Mouse (Mus musculus): ENCODE data around the gene Gm11627. TPM values are rescaled to one million over a fixed set of nuclear protein-coding genes. Genes with fewer than 3 reads are reported as not detected.

Gm11627 gene
- polyA plus RNA-seq, 1 experiment from 2014 or later = 5.3 TPM

DNA sequence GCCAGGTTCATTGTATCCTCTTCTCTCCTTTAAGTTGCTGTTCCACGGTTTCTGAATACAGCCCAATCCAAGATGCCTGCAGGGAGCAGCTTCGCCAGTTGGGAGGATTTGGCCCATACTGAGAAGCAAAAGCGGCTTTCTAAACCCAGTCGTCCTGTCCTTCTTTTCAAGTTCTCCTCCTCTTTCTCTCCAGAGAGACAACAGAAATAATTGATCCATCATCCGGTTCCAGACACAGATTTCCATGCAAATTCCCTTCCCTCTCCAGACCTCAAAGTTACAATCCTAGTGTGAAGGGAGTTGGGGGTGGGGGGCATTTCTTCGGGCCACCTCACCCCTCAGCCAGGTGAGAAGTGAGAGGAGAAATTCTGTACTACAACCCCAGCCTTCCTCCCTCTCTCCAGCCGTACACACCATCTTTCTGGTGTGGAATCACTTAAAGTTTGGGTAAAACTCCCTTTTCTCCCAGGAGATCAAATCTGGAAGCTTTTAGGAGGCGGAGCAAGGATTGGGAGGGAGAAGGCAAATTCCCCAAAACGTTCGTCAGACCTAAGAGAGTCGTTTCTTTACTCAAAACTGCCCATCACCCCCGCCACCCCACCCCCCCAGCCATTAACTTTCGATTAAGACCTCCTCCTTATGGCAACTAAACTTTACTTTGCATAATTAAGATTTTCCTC, 23.7 kb upstream of the Gm11627 start:
- peaks cover 4% of the 10 kb centered on the region; the same call in 1 of the 2 replicates for H3K36me3 ChIP-seq
- H3K4me3 ChIP-seq (replicated peaks) = peak overlapping the region; percentile 97
- ATAC-seq (ENCODE audit: insufficient number of reproducible peaks, insufficient read depth, low FRiP score, low TSS enrichment, low read depth) = no peak
- peak overlapping the region; percentile 100 for H3K27ac ChIP-seq
- H3K4me1 ChIP-seq (replicated peaks) = peaks cover 16% of the 10 kb centered on the region; the same call in 1 of the 2 replicates
- peak overlapping the region; percentile 63 for H3K9ac ChIP-seq (replicated peaks)
- H3K4me2 ChIP-seq = peak overlapping the region; percentile 74
- no peaks in the 10 kb centered on the region for H3K9me3 ChIP-seq
- H3K27me3 ChIP-seq = 0 out of 2 replicates have a peak, but pooled peaks cover 3% of the 10 kb centered on the region
- WGBS = under 1% methylated on average over 13 of the region's 13 CpGs

DNA sequence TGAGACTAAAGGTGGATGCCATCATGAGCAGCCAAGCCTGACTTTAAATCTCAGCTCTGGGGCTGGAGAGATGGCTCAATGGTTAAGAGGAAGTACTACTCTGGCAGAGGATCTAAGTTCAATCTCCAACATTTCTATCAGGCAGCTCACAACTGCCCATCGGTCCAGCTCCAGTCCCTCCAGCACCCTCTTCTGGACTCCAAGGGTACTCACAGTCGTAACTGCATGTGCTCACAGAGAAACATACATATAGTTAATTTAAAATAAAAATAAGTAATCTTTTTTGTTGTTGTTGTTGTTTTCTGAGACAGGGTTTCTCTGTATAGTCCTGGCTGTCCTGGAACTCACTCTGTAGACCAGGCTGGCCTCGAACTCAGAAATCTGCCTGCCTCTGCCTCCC, 20.7 kb upstream of the Gm11627 start:
- no peak for ATAC-seq (ENCODE audit: insufficient number of reproducible peaks, insufficient read depth, low FRiP score, low TSS enrichment, low read depth)
- Histone ChIP-seq H3K4me2 (no peak overlapping the region), H3K4me1 (replicated peaks) (peaks cover 34% of the 10 kb centered on the region), H3K9me3 (no peaks in the 10 kb centered on the region), H3K4me3 (replicated peaks) (no peak overlapping the region), H3K27ac (no peak overlapping the region), H3K36me3 (no peaks in the 10 kb centered on the region), H3K27me3 (0 out of 2 replicates have a peak, but pooled peaks cover 3% of the 10 kb centered on the region), H3K9ac (replicated peaks) (no peak overlapping the region)
- WGBS = 90% methylated on average over 3 of the region's 3 CpGs

DNA sequence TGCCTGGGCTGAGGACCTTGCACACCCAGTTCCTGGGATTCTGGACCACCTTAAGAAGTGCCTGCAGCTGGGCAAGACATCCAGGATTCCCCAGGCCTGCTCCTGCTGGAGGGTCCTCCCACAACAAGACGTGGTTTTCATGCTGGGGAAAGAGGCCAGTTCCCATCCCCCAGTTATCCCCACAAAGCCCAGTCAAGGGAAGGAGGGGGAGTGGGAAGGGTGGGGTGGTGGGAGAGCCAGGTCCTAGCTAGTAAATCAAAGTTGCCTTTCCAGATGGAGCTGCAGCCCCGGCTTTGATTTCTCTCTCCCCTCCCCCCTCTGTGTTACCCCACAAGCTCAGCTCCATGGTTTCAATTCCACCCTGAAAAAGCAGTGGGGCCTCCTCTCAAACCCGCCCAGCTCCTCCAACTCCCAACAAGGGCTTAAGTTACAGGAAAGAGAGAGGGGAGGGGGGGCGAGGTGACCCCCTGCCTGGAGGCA, 16.1 kb upstream of the Gm11627 start:
- H3K4me1 ChIP-seq (replicated peaks) = peaks cover 25% of the 10 kb centered on the region
- peak; percentile 88 for ATAC-seq (ENCODE audit: insufficient number of reproducible peaks, insufficient read depth, low FRiP score, low TSS enrichment, low read depth)
- no peak overlapping the region for H3K4me3 ChIP-seq (replicated peaks)
- 0% methylated on average over 3 of the region's 4 CpGs for WGBS
- H3K9ac ChIP-seq (replicated peaks) = peak overlapping the region; percentile 34; the same call in 1 of the 2 replicates
- H3K9me3 ChIP-seq = no peaks in the 10 kb centered on the region
- H3K36me3 ChIP-seq = no peaks in the 10 kb centered on the region
- peak overlapping the region; percentile 44 for H3K4me2 ChIP-seq
- peak overlapping the region; percentile 97 for H3K27ac ChIP-seq
- H3K27me3 ChIP-seq = no peaks in the 10 kb centered on the region

DNA sequence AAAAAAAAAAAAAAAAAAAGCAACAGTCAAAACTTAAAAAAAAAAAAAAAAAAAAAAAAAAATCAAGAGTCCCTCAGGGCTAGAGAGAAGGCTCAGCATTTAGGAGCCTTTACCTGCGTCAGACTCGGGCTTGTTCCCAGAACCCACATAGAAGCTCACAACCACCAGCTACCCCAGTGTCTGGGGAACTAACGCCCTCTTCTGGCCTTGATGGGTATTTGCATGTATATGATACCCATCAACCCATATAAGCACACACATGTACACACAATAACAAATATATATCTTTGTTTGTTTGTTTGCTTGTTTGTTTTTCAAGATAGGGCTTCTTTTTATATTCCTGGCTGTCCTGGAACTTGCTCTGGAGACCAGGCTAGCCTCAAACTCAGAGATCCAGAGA, 8.3 kb upstream of the Gm11627 start:
- Histone ChIP-seq H3K36me3 (no peaks in the 10 kb centered on the region), H3K9ac (replicated peaks) (no peak overlapping the region), H3K27ac (no peak overlapping the region), H3K4me3 (replicated peaks) (no peak overlapping the region), H3K9me3 (peaks cover 11% of the 10 kb centered on the region; the same call in 1 of the 2 replicates), H3K4me1 (replicated peaks) (peaks cover 6% of the 10 kb centered on the region), H3K27me3 (peaks cover 3% of the 10 kb centered on the region; the same call in 1 of the 2 replicates), H3K4me2 (no peak overlapping the region)
- 86% methylated on average over 3 of the region's 3 CpGs for WGBS
- no peak for ATAC-seq (ENCODE audit: insufficient number of reproducible peaks, insufficient read depth, low FRiP score, low TSS enrichment, low read depth)

DNA sequence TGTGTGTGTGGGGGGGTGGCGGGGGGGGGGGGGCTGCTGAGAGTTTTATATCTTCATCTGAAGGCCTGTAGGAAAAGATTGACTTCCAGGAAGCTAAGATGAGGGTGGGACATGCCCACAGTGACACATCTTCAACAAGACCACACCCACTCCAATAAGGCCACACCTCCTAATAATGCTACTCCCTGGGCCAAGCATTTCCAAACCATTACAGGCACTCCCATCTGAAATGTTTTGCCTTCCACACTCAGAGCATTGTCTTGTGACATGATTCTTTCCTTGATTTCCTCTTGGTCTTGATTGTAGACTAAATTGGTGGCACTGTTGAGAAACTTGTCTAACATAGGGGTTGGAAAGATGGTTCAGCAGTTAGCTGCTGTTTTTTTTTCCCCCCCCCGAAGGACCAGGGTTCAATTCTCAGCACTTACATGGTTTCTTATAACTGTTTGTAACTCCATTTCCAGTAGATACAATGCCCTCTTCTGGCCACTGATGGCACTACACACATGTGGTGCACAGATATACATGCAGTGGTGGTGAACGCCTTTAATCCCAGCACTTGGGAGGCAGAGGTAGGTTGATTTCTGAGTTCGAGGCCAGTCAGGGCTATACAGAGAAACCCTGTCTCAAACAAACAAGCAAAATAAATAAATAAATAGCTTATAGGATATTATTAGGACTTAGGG, 7.3 kb upstream of the Gm11627 start:
- Histone ChIP-seq H3K4me3 (replicated peaks) (no peak overlapping the region), H3K27me3 (peaks cover 5% of the 10 kb centered on the region; the same call in 1 of the 2 replicates), H3K27ac (no peak overlapping the region), H3K4me2 (no peak overlapping the region), H3K4me1 (replicated peaks) (peaks cover 16% of the 10 kb centered on the region), H3K9ac (replicated peaks) (no peak overlapping the region), H3K9me3 (peaks cover 11% of the 10 kb centered on the region; the same call in 1 of the 2 replicates), H3K36me3 (no peaks in the 10 kb centered on the region)
- 85% methylated on average over 4 of the region's 4 CpGs for WGBS
- ATAC-seq (ENCODE audit: insufficient number of reproducible peaks, insufficient read depth, low FRiP score, low TSS enrichment, low read depth) = no peak

DNA sequence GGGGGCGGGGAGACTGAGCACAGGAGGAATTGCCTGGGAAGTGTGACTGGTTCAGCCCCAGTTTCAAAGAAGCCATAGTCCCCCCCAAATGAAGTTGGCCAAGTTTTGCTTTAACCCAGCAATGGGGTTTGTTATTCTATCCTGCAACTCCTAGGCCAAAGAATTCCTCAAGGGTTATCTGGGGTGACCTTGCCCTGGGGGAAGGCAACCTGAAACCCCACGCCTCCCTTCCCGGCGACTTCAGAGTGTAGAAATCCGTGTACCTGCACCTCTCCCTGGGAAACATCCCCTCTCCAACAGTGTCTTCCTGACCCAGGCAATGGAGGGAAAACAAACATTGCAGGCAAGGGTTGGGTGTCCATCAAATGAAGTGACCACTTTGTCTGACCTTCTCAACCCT, 3.5 kb upstream of the Gm11627 start:
- Histone ChIP-seq H3K9ac (replicated peaks) (no peak overlapping the region), H3K4me3 (replicated peaks) (no peak overlapping the region), H3K27ac (peak overlapping the region; percentile 82), H3K9me3 (peaks cover 11% of the 10 kb centered on the region; the same call in 1 of the 2 replicates), H3K36me3 (no peaks in the 10 kb centered on the region), H3K27me3 (peaks cover 5% of the 10 kb centered on the region; the same call in 1 of the 2 replicates), H3K4me1 (replicated peaks) (peaks cover 41% of the 10 kb centered on the region), H3K4me2 (peak overlapping the region; percentile 17; the same call in 1 of the 2 replicates)
- 20% methylated on average over 5 of the region's 5 CpGs for WGBS
- no peak for ATAC-seq (ENCODE audit: insufficient number of reproducible peaks, insufficient read depth, low FRiP score, low TSS enrichment, low read depth)

DNA sequence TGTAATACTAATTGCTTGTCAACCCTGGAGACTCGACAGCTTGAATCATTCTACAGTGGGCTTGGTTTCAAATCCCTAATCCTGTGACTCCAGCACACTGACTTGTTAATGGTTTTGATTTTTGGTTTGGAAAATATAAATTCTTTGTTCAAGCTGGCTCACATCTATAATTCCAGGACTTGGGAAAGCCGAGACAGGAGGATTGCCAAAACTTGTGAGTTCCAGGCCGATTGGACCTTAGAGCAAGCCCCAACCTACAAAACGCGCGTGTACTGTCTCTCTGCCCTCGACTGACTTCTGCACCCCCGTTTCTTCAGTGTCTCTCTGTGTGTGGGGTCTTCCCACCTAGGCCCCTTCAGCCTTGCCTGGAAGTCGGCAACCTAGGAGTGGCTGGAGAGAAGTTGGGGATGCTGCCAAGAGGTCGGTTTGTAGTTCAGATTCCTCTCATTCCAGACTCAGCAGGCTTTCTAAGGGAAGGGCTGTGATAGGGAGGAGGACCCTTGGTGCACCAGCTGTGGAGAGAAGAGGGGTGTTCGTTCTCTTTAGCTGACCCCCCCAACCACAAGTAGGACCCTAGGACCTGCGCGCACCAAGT, 2.9 kb upstream of the Gm11627 start:
- no peak for ATAC-seq (ENCODE audit: insufficient number of reproducible peaks, insufficient read depth, low FRiP score, low TSS enrichment, low read depth)
- 25% methylated on average over 13 of the region's 13 CpGs for WGBS
- Histone ChIP-seq H3K9me3 (peaks cover 11% of the 10 kb centered on the region; the same call in 1 of the 2 replicates), H3K36me3 (no peaks in the 10 kb centered on the region), H3K4me3 (replicated peaks) (no peak overlapping the region), H3K27me3 (peaks cover 5% of the 10 kb centered on the region), H3K4me1 (replicated peaks) (peaks cover 47% of the 10 kb centered on the region), H3K27ac (peak overlapping the region; percentile 82), H3K4me2 (peak overlapping the region; percentile 17; the same call in 1 of the 2 replicates), H3K9ac (replicated peaks) (no peak overlapping the region)

DNA sequence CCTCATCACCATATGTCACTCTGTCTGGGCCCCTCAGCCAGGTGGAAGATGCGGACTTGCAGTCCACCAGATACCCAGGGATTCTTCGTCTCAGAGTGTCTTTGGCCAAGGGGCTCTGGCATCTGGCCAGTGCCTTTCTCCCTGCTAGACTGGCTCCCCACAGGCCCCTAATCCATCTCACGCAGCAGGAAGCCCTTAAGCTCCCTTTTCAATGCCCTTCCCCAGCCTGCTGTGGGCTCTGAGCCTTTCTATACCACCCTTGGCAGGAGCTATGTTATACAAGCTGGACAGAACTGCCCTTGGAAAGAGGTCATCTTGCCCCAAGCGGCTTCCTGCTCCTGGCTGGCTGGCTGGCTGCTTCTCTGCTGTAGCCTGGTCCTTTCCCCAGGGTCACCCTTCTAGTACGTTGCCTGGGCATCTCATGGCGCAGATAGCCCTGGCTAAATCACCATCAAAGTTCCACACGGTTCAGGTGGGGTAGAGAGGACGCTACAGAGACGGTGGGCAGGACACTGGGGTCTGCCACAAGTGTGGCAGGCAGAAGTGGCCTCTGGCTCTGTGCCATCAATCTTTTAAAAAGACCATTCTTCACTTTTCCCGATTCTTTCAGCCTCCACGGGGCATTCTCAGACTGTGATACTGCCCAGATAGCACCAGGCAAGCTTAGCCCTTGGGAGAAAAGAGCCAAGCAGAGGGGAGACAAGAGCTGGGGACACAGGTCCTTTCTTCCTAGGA, 2.2 kb upstream of the Gm11627 start:
- Histone ChIP-seq H3K36me3 (no peaks in the 10 kb centered on the region), H3K4me3 (replicated peaks) (no peak overlapping the region), H3K4me2 (no peak overlapping the region), H3K9ac (replicated peaks) (no peak overlapping the region; the same call in 1 of the 2 replicates), H3K27me3 (peaks cover 5% of the 10 kb centered on the region), H3K4me1 (replicated peaks) (peaks cover 50% of the 10 kb centered on the region), H3K27ac (peak overlapping the region; percentile 82), H3K9me3 (peaks cover 7% of the 10 kb centered on the region; the same call in 1 of the 2 replicates)
- no peak for ATAC-seq (ENCODE audit: insufficient number of reproducible peaks, insufficient read depth, low FRiP score, low TSS enrichment, low read depth)
- 34% methylated on average over 11 of the region's 11 CpGs for WGBS

DNA sequence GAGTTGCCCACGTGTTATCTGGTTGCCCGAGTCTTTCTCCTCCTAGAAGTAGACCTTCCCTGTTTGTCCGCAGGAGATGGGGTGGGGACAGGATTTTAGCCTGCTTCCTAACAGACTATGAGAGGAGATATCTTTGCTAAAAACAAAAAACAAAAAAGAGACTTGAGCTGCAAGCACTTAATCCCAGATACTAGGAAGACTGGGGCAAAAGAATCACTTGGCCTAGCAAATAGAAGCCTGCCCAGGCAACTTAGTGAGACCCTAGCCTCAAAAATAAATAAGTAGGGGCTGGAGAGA, 721 bp upstream of the Gm11627 start:
- 62% methylated on average over 3 of the region's 3 CpGs for WGBS
- H3K4me1 ChIP-seq (replicated peaks) = peaks cover 54% of the 10 kb centered on the region
- ATAC-seq (ENCODE audit: insufficient number of reproducible peaks, insufficient read depth, low FRiP score, low TSS enrichment, low read depth) = no peak

DNA sequence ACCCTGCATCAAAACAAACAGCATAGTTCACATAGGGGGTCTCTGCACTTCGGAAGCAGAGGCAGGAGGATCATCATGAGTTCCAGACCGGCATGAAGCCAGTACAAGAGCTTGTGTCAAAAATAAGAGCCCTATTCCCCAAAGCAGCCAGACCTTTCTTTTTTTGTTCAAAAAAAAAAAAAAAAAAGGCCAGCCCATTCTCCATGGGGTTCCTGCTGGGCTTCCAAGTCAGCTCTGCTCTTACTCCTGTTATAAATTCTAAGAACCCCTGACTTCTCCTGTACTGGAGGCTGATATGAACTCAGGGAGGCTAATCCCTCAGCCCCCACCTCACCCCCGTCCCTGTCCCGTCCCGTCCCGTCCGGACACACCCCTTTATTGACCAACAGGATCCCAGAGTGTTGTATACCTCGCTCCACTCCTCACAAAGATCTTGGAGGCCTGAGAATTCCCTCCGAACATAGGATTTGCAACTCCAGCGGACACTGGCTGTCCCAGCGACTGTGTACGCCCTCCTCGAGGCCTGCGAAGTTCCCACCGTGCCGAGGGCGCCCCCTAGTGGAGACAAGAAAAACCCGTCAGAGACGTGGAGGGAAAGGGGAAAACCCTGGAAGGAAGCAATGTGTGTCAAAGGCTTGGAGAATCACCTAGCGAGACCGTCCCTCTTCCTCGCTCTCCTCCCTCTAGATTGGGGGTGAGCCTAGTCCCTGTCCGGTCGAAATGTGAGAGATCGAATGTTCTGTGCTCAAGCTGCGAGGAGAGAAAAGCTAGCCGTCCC, 731 bp downstream of the Gm11627 start:
- peak overlapping the region; percentile 61 for H3K4me2 ChIP-seq
- H3K4me3 ChIP-seq (replicated peaks) = peak overlapping the region; percentile 39
- H3K27me3 ChIP-seq = peaks cover 5% of the 10 kb centered on the region
- peaks cover 54% of the 10 kb centered on the region for H3K4me1 ChIP-seq (replicated peaks)
- no peaks in the 10 kb centered on the region for H3K9me3 ChIP-seq
- peak overlapping the region; percentile 84 for H3K27ac ChIP-seq
- ATAC-seq (ENCODE audit: insufficient number of reproducible peaks, insufficient read depth, low FRiP score, low TSS enrichment, low read depth) = peak; percentile 24; the same call in 1 of the 2 replicates
- no peaks in the 10 kb centered on the region for H3K36me3 ChIP-seq
- WGBS = 9% methylated on average over 27 of the region's 27 CpGs
- peak overlapping the region; percentile 66 for H3K9ac ChIP-seq (replicated peaks)

More for the DNA sequence above, 721 bp upstream of the Gm11627 start:
- Histone ChIP-seq H3K36me3 (no peaks in the 10 kb centered on the region), H3K4me3 (replicated peaks) (peak overlapping the region; percentile 39), H3K9me3 (no peaks in the 10 kb centered on the region), H3K27me3 (peaks cover 5% of the 10 kb centered on the region), H3K4me2 (peak overlapping the region; percentile 61), H3K9ac (replicated peaks) (peak overlapping the region; percentile 66; the same call in 1 of the 2 replicates), H3K27ac (peak overlapping the region; percentile 84)

Data from limb, embryonic 12.5 days (tissue).